Mouse (Mus musculus): ENCODE measurements at regions not wholly inside any gene's neighbourhood (a gene's known extent, or its start where the extent isn't known, plus 50 kb on each side); places are given as distances from the start of the nearest gene placed in this dataset.
A peak's percentile ranks its signal among the peaks of the same experiment; 100 is the strongest.

DNA sequence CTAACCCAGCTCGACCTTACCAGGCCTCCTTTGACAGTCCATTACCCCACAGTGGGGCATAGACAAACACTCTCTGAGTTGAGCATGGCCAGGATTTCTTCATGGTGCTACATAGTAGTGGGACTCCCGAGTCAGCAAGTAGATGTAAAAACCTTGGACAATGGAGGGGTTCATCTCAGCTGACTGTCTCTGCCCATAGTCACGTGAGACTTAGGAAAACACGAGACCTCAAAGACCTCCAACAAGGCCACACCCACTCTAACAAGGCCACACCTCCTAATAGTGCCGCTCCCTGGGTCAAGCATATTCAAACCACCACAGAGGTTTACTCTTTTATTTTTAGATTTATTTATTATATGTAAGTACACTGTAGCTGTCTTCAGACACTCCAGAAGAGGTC lies 52.5 kb upstream of the Cldn24 start:
- DNase-seq, result no peak

DNA sequence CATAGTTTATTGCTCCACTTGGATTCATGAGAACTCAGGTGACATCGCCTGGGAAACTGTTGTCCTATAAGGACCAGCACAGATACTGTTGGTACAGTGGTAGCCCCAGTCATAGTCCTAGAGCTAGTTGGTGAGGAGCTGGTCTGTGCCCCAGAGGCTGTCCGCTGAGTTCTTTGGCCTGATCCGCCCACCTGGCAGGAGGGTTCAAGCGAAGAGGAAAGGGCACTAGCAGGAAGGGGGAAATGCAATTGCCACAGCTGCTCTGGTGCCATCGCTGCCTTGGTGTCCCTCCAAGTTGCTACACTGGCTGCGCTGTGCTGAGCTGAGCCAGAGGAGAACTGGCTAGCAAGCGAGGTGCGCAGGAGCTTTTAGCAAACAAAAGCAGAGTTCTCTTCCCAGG lies 53.2 kb upstream of the Cldn24 start:
- no peak for DNase-seq

DNA sequence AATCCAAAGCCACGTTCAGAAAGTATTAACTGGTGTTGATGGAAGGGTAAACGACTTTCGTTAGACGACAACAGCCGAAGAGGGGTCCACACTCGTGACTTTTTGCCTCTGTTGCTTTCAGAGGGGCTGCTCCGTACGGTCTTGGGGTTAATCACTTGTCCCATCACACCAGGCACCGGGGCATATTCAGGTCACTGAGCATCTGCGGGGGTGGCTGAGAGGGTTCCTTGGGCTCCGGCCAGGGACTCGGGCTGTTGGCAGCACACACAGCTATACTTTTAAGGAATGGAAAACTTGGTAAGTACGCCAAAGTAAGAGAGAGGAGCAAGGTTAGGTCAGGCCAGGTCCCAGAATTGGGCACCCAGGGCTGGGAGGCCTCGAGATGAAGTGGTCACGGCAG lies 50.7 kb upstream of the Cdkn2aip start:
- peak; percentile 63 for DNase-seq

DNA sequence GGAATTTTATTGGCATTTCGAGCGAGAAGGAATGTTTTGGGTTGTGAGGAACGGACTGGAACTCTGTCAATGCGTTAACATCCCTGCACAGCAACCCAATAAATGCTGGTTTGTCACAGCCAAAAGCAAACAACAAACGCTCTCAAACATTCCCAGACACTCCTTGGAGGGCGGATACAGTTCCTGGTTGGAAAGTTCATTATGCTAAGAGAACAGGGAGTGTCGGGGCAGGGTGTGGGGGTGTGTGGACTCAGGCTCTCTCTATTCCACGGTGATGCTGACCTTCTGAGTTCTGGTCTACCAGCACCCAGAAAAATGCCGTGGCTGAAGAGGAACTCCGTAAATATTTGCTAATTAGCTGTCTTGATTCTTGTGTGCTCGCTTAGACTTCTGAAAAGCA lies 50.3 kb upstream of the Cdkn2aip start:
- DNase-seq, result no peak

All from adrenal gland, adult 2 months (tissue).